Comparison of ENCODE assay signal across 16 mouse cellular contexts in genomic region chr11:119641831-119642381, GRCm38 (mm10). TPM values are rescaled to one million over a fixed set of nuclear protein-coding genes. Genes with fewer than 3 reads are reported as not detected.
DNase-seq lines count a peak whose midpoint lies in the region; ATAC-seq and TF ChIP-seq lines count a peak whose summit lies in the region.
"Had no signal": no experiment of that assay in that cellular context is flagged by ENCODE, and none has a peak within 500 bp of the region (broad histone marks: within the 10 kb centered on the region; RNA-seq: fewer than 3 reads in every experiment).

No protein-coding gene starts in this region.

- H3K27ac ChIP-seq in hindbrain, postnatal 0 days: peak overlapping the region; percentile 11; the same call in 1 of the 2 replicates
- H3K27ac ChIP-seq in hindbrain, embryonic 11.5 days (ENCODE audit: low read depth, low read length): no peak overlapping the region
- H3K27ac ChIP-seq: embryonic facial prominence, embryonic 15.5 days; hindbrain, embryonic 12.5 days; limb, embryonic 13.5 days; liver, embryonic 14.5 days had no signal

- no peaks in the 10 kb centered on the region for H3K36me3 ChIP-seq in hindbrain, postnatal 0 days (ENCODE audit: insufficient read depth, low read length)
- H3K36me3 ChIP-seq in hindbrain, embryonic 11.5 days (ENCODE audit: control insufficient read depth, insufficient read depth, low read length): no peaks in the 10 kb centered on the region
- H3K36me3 ChIP-seq: embryonic facial prominence, embryonic 15.5 days; hindbrain, embryonic 12.5 days; limb, embryonic 13.5 days had no signal

- ATAC-seq in hindbrain, postnatal 0 days: no peak
- no peak for ATAC-seq in hindbrain, embryonic 11.5 days (ENCODE audit: low FRiP score)
- ATAC-seq: forebrain, postnatal 0 days; inflammation-experienced regulatory T-cells, adult 6 months had no signal

- no peak overlapping the region for H3K4me3 ChIP-seq in hindbrain, postnatal 0 days (ENCODE audit: low read length)
- H3K4me3 ChIP-seq in hindbrain, embryonic 11.5 days (ENCODE audit: low read depth, low read length): no peak overlapping the region
- H3K4me3 ChIP-seq: embryonic facial prominence, embryonic 15.5 days; hindbrain, embryonic 12.5 days; limb, embryonic 13.5 days had no signal

- no peaks in the 10 kb centered on the region for H3K27me3 ChIP-seq in hindbrain, postnatal 0 days (ENCODE audit: insufficient read depth, low read length)
- H3K27me3 ChIP-seq in hindbrain, embryonic 11.5 days (ENCODE audit: control insufficient read depth, insufficient read depth, low read length): no peaks in the 10 kb centered on the region
- H3K27me3 ChIP-seq: embryonic facial prominence, embryonic 15.5 days; hindbrain, embryonic 12.5 days; limb, embryonic 13.5 days had no signal

- no peak overlapping the region for H3K4me2 ChIP-seq in hindbrain, postnatal 0 days (ENCODE audit: low read depth, low read length)
- no peak overlapping the region for H3K4me2 ChIP-seq in hindbrain, embryonic 11.5 days (replicated peaks; ENCODE audit: low read depth, low read length)
- H3K4me2 ChIP-seq: embryonic facial prominence, embryonic 15.5 days; hindbrain, embryonic 12.5 days; limb, embryonic 13.5 days had no signal

- peak; percentile 56 for DNase-seq in hindbrain, postnatal 0 days (ENCODE audit: low spot score)
- DNase-seq in hindbrain, embryonic 11.5 days (ENCODE audit: low spot score): no peak
- DNase-seq in brain, adult 2 months (ENCODE audit: low read depth, low spot score): peak; percentile 94
- peak; percentile 73 for DNase-seq in cerebellum, adult 11 months
- peak; percentile 82 to 86 for DNase-seq in cerebellum, postnatal 10 days
- DNase-seq in urinary bladder, postnatal 36 days (ENCODE audit: low spot score in 2 of 2): no peak
- DNase-seq in adrenal gland, postnatal 4 days (ENCODE audit: low spot score in 2 of 2): no peak
- DNase-seq: forebrain, postnatal 0 days; midbrain, embryonic 14.5 days; right cerebral cortex, postnatal 25 days; thymus, adult 2 months had no signal

- H3K4me1 ChIP-seq in hindbrain, postnatal 0 days (ENCODE audit: insufficient read depth, low read length): peaks cover 22% of the 10 kb centered on the region
- H3K4me1 ChIP-seq in hindbrain, embryonic 11.5 days (replicated peaks; ENCODE audit: control insufficient read depth, insufficient read depth, low read length): peaks cover 4% of the 10 kb centered on the region

- no peaks in the 10 kb centered on the region for H3K9me3 ChIP-seq in hindbrain, postnatal 0 days (ENCODE audit: low read length)
- H3K9me3 ChIP-seq in hindbrain, embryonic 11.5 days (ENCODE audit: control insufficient read depth, low read length): no peaks in the 10 kb centered on the region
- H3K9me3 ChIP-seq: embryonic facial prominence, embryonic 15.5 days; hindbrain, embryonic 12.5 days; limb, embryonic 13.5 days had no signal

- TF ChIP-seq CTCF in hindbrain, postnatal 0 days (IDR thresholded peaks at IDR 0.05; ENCODE audit: low read depth): no peak; the same call in 1 of the 2 replicates

- WGBS in hindbrain, postnatal 0 days: 66% methylated on average over 9 of the region's 9 CpGs
- 91% methylated on average over 9 of the region's 9 CpGs for WGBS in hindbrain, embryonic 11.5 days

- no peak overlapping the region for H3K9ac ChIP-seq in hindbrain, postnatal 0 days (replicated peaks; ENCODE audit: low read length)
- no peak overlapping the region for H3K9ac ChIP-seq in hindbrain, embryonic 11.5 days (ENCODE audit: low read depth, low read length)
- H3K9ac ChIP-seq: embryonic facial prominence, embryonic 15.5 days; forebrain, postnatal 0 days; hindbrain, embryonic 12.5 days; limb, embryonic 13.5 days; liver, embryonic 14.5 days had no signal

RNA-seq across cellular contexts. Expression of gene Rptor, which starts 39.2 kb away (rescaled TPM):
- total RNA-seq in hindbrain, postnatal 0 days (2014; rRNA removed): 60.8 and 69.0 TPM in 2 replicates
- 8.6 and 8.7 TPM in 2 replicates for polyA plus RNA-seq in hindbrain, postnatal 0 days (2015; fragmentation: Nextera tagmentation; extraction: Ambion mirVana)
- 10.4 and 12.4 TPM in 2 replicates for polyA plus RNA-seq in hindbrain, embryonic 11.5 days (2014; fragmentation: Nextera tagmentation; extraction: Ambion mirVana)
- 10 to 100 TPM; 53.1 to 56.7 TPM for total RNA-seq in adrenal gland, postnatal 4 days (2021)

Comparison
In these comparisons a context has a peak if more than half of its experiments do, and no peak if none do; other contexts are left out.
1. DNase-seq: peak in hindbrain, postnatal 0 days (single experiment), brain, adult 2 months (single experiment), cerebellum, adult 11 months (single experiment) and cerebellum, postnatal 10 days (2 of 2); none in hindbrain, embryonic 11.5 days (single experiment), urinary bladder, postnatal 36 days (0 of 2) and adrenal gland, postnatal 4 days (0 of 2).